ENCODE assay signal across 10 mouse cellular contexts in the genomic region with DNA sequence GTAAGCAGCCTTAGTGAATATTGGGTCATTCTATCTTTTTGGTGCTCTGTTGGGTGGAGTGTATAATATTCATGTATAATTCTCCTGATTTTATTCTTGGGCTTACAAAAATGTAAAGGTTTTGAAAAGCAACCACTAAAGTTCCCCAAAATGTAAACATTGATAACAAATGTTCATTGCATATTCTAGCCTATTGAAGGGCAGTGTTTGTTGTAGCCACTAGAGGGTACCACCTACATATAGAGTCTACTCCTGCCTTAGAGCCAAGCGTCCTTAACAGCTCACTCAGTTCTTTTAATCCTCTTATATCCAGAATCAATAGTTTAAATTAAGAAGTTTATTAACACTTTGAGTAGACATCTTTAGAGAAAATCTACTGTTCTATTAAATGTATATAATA.
DNase-seq lines count a peak whose midpoint lies in the region; ATAC-seq and TF ChIP-seq lines count a peak whose summit lies in the region.
"Had no signal": no experiment of that assay in that cellular context is flagged by ENCODE, and none has a peak within 500 bp of the region (broad histone marks: within the 10 kb centered on the region; RNA-seq: fewer than 3 reads in every experiment).

No protein-coding gene starts in this region.

- ATAC-seq in kidney, postnatal 0 days (replicated peaks; ENCODE audit: low FRiP score, low read depth) = peak; percentile 63; the same call in 1 of the 2 replicates
- peak; percentile 80 for ATAC-seq in common myeloid progenitor, adult 5-6 weeks (replicated peaks; ENCODE audit: low read depth, poor library complexity, severe bottlenecking)
- 0 out of 2 replicates have a peak, but pooled peaks have one; percentile 55 for ATAC-seq in megakaryocyte-erythroid progenitor cell, adult 5-6 weeks (replicated peaks; ENCODE audit: low FRiP score, low TSS enrichment, poor library complexity, severe bottlenecking)

- no peak overlapping the region for H3K4me2 ChIP-seq in kidney, postnatal 0 days (ENCODE audit: low read length)
- H3K4me2 ChIP-seq: liver, embryonic 15.5 days had no signal

- H3K36me3 ChIP-seq in kidney, postnatal 0 days (ENCODE audit: insufficient read depth, low read length) = no peaks in the 10 kb centered on the region
- no peaks in the 10 kb centered on the region for H3K36me3 ChIP-seq in ES-E14 (ENCODE audit: control insufficient read depth, insufficient read depth, low read length, poor library complexity, severe bottlenecking)
- H3K36me3 ChIP-seq: liver, embryonic 15.5 days had no signal

- peak; percentile 78 for TF ChIP-seq CTCF in kidney, postnatal 0 days (IDR thresholded peaks at IDR 0.05; ENCODE audit: low read depth)

- H3K4me1 ChIP-seq in kidney, postnatal 0 days (replicated peaks; ENCODE audit: insufficient read depth, low read length) = no peaks in the 10 kb centered on the region
- no peaks in the 10 kb centered on the region for H3K4me1 ChIP-seq in ES-E14 (ENCODE audit: control insufficient read depth in 2 of 2, insufficient read depth in 2 of 2, low read length in 2 of 2, poor library complexity in 1 of 2)
- H3K4me1 ChIP-seq: liver, embryonic 15.5 days had no signal

- DNase-seq in kidney, postnatal 0 days (ENCODE audit: low spot score) = peak; percentile 76
- DNase-seq in kidney, postnatal 4 days = no peak
- DNase-seq in ES-E14 (ENCODE audit: low read depth, low spot score) = no peak
- DNase-seq in gastrocnemius, adult 8-10 months (ENCODE audit: low spot score in 2 of 2) = no peak
- no peak for DNase-seq in layer of hippocampus, adult 9-11 months
- DNase-seq: heart, adult 18-20 months; kidney, postnatal 36 days had no signal

- 14% methylated on average over 1 of the region's 1 CpGs for WGBS in kidney, postnatal 0 days

- H3K27me3 ChIP-seq in kidney, postnatal 0 days (ENCODE audit: insufficient read depth, low read length) = no peaks in the 10 kb centered on the region
- H3K27me3 ChIP-seq: liver, embryonic 15.5 days had no signal

- H3K9ac ChIP-seq in kidney, postnatal 0 days (ENCODE audit: low read depth, low read length) = no peak overlapping the region
- H3K9ac ChIP-seq in ES-E14 (ENCODE audit: insufficient read depth, low read depth, low read length, poor library complexity, severe bottlenecking) = no peak overlapping the region
- H3K9ac ChIP-seq: liver, embryonic 15.5 days had no signal

- H3K4me3 ChIP-seq in kidney, postnatal 0 days (replicated peaks; ENCODE audit: low read depth, low read length) = no peak overlapping the region
- no peak overlapping the region for H3K4me3 ChIP-seq in ES-E14 (ENCODE audit: insufficient read depth in 1 of 2, low read depth in 1 of 2, low read length in 2 of 2, poor library complexity in 1 of 2, severe bottlenecking in 1 of 2)
- H3K4me3 ChIP-seq: liver, embryonic 15.5 days had no signal

- in situ Hi-C loops in ES-E14 (cut with MboI; ENCODE audit: low sequenced_read_pairs in 2 of 2, unreplicated experiment in 2 of 2) = loop anchor here in 1 of 2 experiments (10.0 kb wide), 1 partner anchor 360 kb away; no protein-coding TSS in a partner anchor

- no peaks in the 10 kb centered on the region for H3K9me3 ChIP-seq in kidney, postnatal 0 days (replicated peaks; ENCODE audit: low read length)
- no peaks in the 10 kb centered on the region for H3K9me3 ChIP-seq in ES-E14 (ENCODE audit: control insufficient read depth, insufficient read depth, low read depth, low read length)
- H3K9me3 ChIP-seq: liver, embryonic 15.5 days had no signal

- H3K27ac ChIP-seq in kidney, postnatal 0 days = no peak overlapping the region
- no peak overlapping the region for H3K27ac ChIP-seq in ES-E14 (ENCODE audit: insufficient read depth, low read depth, low read length, poor library complexity, severe bottlenecking)
- H3K27ac ChIP-seq: liver, embryonic 15.5 days had no signal

TF ChIP-seq in ES-E14, 5 proteins besides CTCF, POLR2A, EP300 and RAD21:
- TF ChIP-seq HCFC1 (IDR thresholded peaks at IDR 0.05; ENCODE audit: borderline replicate concordance, insufficient read depth, low read length) (no peak), CHD2 (IDR thresholded peaks at IDR 0.05; ENCODE audit: low read depth, low read length) (no peak), ZC3H11A (IDR thresholded peaks at IDR 0.05; ENCODE audit: borderline replicate concordance, low read depth, low read length) (peak; percentile 62; the same call in 1 of the 2 replicates)
